Mouse (Mus musculus): ENCODE measurements around the gene Glul. TPM values are rescaled to one million over a fixed set of nuclear protein-coding genes. Genes with fewer than 3 reads are reported as not detected.

Glul gene
- polyA plus RNA-seq, 1 experiment from 2014 or later, result 119 TPM

DNA sequence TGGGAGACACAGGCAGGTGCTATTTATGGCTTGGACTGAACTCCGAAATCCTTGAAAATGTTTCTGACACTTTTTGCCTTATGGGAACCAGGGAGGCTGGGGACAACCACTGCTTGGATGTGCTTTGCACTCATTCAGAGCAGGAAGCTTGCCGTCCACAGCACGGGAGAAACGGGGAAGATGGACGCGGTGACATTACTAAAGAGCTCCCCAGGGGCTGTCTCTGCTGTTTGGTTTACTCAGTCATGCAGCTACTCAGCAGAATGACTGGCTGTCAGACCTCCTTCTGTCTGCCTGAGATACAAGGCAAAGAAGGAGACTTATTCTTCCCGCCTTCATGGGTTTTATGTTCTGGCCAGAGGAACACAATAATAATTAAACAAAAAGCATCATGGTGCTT is 47.2 kb downstream of the Glul start:
- 30% methylated on average over 7 of the region's 7 CpGs for WGBS
- no peak for ATAC-seq (ENCODE audit: low FRiP score, low read depth)
- Histone ChIP-seq H3K9me3 (no peaks in the 10 kb centered on the region), H3K27ac (replicated peaks) (no peak overlapping the region), H3K4me1 (no peaks in the 10 kb centered on the region; the same call in 1 of the 2 replicates), H3K4me3 (no peak overlapping the region), H3K4me2 (replicated peaks) (no peak overlapping the region), H3K27me3 (no peaks in the 10 kb centered on the region), H3K36me3 (no peaks in the 10 kb centered on the region), H3K9ac (replicated peaks) (no peak overlapping the region)

DNA sequence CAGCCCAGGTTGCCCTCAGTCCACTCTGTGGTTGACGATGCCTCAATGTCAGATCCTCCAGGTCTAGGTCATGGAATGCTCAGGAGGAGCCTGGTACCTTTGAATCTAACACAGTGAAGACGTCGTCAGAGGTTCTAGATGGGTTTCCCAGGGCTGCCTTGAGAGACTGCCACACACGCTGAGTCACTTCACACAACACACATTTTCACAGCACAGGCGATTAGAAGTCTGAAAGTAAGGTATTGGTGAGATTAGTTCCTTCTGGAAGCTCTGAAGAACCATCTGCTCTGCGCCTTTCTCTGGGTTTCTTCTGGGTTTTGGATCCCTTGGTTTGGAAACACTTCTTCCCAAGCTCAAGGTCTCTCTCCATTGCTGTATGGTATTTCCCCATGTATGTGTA is 48.1 kb downstream of the Glul start:
- ATAC-seq (ENCODE audit: low FRiP score, low read depth), result no peak
- Histone ChIP-seq H3K27me3 (no peaks in the 10 kb centered on the region), H3K27ac (replicated peaks) (no peak overlapping the region), H3K9me3 (no peaks in the 10 kb centered on the region), H3K9ac (replicated peaks) (no peak overlapping the region), H3K4me3 (no peak overlapping the region), H3K4me1 (no peaks in the 10 kb centered on the region; the same call in 1 of the 2 replicates), H3K36me3 (no peaks in the 10 kb centered on the region), H3K4me2 (replicated peaks) (no peak overlapping the region)
- WGBS, result 94% methylated on average over 6 of the region's 6 CpGs

DNA sequence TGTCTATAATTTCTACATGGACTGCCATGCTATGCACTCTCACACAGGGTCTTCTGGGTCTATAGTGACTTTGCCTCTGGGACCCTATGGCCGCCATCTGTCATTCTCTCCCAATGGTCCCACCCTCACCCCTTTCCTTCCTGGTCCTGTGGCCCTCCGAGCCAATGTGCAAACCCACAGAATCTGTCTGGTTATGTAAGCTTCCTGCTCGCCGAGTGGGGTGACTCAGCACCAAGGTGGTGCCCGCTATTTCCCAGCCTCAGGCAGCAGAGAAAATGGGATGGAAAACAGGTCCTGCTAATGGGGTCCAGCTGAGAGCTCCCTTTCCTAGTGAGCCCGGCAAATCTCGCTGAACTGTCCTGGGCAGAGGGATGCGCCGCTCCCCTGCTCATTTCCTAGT is 53.5 kb downstream of the Glul start:
- Histone ChIP-seq H3K27me3 (no peaks in the 10 kb centered on the region), H3K4me3 (no peak overlapping the region), H3K4me1 (0 out of 2 replicates have a peak, but pooled peaks cover 2% of the 10 kb centered on the region), H3K9me3 (no peaks in the 10 kb centered on the region), H3K36me3 (no peaks in the 10 kb centered on the region), H3K9ac (replicated peaks) (no peak overlapping the region), H3K4me2 (replicated peaks) (no peak overlapping the region), H3K27ac (replicated peaks) (no peak overlapping the region)
- ATAC-seq (ENCODE audit: low FRiP score, low read depth), result no peak
- 88% methylated on average over 9 of the region's 9 CpGs for WGBS

DNA sequence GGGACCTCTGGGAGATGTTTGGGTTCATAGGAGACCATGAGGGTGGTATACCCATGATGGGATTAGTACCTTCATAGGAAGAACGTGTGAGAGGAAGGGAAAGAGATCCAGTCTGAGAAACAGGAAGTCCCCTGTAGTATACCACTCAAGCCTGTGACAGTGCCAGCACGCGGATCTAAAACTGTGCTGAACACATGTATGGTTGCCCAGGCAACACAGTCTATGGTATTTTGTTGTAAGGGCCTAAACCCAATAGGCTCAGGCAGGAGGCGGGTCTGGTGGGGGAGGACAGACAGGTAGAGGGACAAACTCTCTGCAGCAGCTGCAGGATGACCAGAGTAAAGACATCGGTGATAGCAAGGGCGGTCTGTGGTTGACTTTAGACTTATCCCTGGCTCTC is 54.1 kb downstream of the Glul start:
- H3K4me1 ChIP-seq, result 0 out of 2 replicates have a peak, but pooled peaks cover 2% of the 10 kb centered on the region
- no peaks in the 10 kb centered on the region for H3K36me3 ChIP-seq
- 88% methylated on average over 6 of the region's 6 CpGs for WGBS
- no peak overlapping the region for H3K9ac ChIP-seq (replicated peaks)
- no peaks in the 10 kb centered on the region for H3K9me3 ChIP-seq
- H3K27me3 ChIP-seq, result no peaks in the 10 kb centered on the region
- H3K4me2 ChIP-seq (replicated peaks), result no peak overlapping the region
- H3K4me3 ChIP-seq, result no peak overlapping the region
- no peak for ATAC-seq (ENCODE audit: low FRiP score, low read depth)
- H3K27ac ChIP-seq (replicated peaks), result no peak overlapping the region

DNA sequence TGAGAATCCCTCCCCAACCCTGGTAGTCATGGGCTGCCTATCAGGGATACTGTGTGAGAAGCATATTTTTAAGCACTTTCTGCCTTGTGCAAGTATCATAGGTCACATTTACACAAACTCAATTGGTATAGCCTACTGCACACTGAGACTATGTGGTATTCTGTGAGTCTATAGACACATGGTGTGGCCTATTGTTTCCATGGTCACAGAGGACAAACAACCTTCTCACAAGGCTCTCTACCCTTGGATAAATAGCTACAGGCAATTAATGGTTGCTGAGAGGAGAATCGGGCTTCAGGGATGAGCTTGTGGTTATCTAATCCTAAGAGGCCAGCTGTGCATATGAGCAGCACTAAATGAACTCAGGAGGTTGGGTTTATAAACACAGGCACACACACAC is 58.1 kb downstream of the Glul start:
- Histone ChIP-seq H3K4me2 (replicated peaks) (no peak overlapping the region), H3K9ac (replicated peaks) (no peak overlapping the region), H3K9me3 (no peaks in the 10 kb centered on the region), H3K27ac (replicated peaks) (no peak overlapping the region), H3K4me1 (0 out of 2 replicates have a peak, but pooled peaks cover 2% of the 10 kb centered on the region), H3K36me3 (no peaks in the 10 kb centered on the region), H3K27me3 (no peaks in the 10 kb centered on the region), H3K4me3 (no peak overlapping the region)
- no peak for ATAC-seq (ENCODE audit: low FRiP score, low read depth)
- 44% methylated on average over 1 of the region's 1 CpGs for WGBS

Small RNAs within 50 kb of the gene (microRNA-seq; reads per million reads assigned to microRNA genes)
- gene Mir8114, result 49.7 reads per million, percentile 44 among the genes with 10 or more reads in this experiment

Other genes starting within 250 kb of the Glul start
- gene Rgs8, start 246.9 kb upstream of the Glul start, polyA plus RNA-seq (2016; fragmentation: Nextera tagmentation; extraction: Ambion mirVana), result 24.5 and 26.4 TPM in 2 replicates
- 46.3 and 53.3 TPM in 2 replicates for gene Rgs16, start 159.6 kb upstream of the Glul start, polyA plus RNA-seq (2016; fragmentation: Nextera tagmentation; extraction: Ambion mirVana)
- gene Rnasel, start 150.5 kb upstream of the Glul start, polyA plus RNA-seq (2016; fragmentation: Nextera tagmentation; extraction: Ambion mirVana), result 42.1 and 42.9 TPM in 2 replicates
- not detected in 2 replicates for gene Rgsl1, start 55.8 kb upstream of the Glul start, polyA plus RNA-seq (2016; fragmentation: Nextera tagmentation; extraction: Ambion mirVana)
- 1.8 and 2.7 TPM in 2 replicates for gene Teddm1b, start 25.6 kb upstream of the Glul start, polyA plus RNA-seq (2016; fragmentation: Nextera tagmentation; extraction: Ambion mirVana)
- gene Teddm1a, start 8.2 kb upstream of the Glul start, polyA plus RNA-seq (2016; fragmentation: Nextera tagmentation; extraction: Ambion mirVana), result not detected in 2 replicates
- gene Teddm2, start 284 bp downstream of the Glul start, polyA plus RNA-seq (2016; fragmentation: Nextera tagmentation; extraction: Ambion mirVana), result 0.65 and 0.86 TPM in 2 replicates